Mouse (Mus musculus): ENCODE data around the gene Ncaph. TPM values are rescaled to one million over a fixed set of nuclear protein-coding genes. Genes with fewer than 3 reads are reported as not detected.
"Not testable (repeated sequence)": the region's sequence is repeated elsewhere in the genome, so short reads cannot be mapped to it uniquely, and the experiment has no call there.

Ncaph gene
- polyA plus RNA-seq, 1 experiment = 2.9 TPM

DNA sequence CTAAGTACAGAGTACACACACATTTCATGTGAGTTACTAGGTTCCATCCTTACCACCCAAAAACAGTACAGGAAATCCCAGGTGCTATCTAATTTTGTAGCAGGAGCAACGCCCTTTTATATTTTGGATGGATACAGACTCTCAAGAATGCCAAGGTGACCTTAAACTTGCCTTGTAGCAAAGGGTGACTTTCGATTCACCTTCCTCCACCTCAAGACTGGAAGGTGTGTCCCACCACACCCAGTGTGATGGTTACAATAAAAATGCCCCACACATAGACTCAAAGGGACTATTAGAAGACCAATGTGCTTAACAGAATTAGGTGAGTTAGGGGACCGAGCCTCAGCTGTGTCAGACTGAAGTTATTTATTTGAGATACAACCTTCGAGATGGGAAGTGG is 24.8 kb downstream of the Ncaph start:
- no peaks in the 10 kb centered on the region for H3K4me1 ChIP-seq (ENCODE audit: control insufficient read depth, insufficient read depth, low read length)
- WGBS = 93% methylated on average over 4 of the region's 4 CpGs
- H3K4me3 ChIP-seq (replicated peaks; ENCODE audit: extremely low read depth, low read depth, low read length) = no peak overlapping the region
- no peak for DNase-seq
- TF ChIP-seq CTCF (IDR thresholded peaks at IDR 0.05; ENCODE audit: insufficient read depth, low read length) (no peak), POLR2A (IDR thresholded peaks at IDR 0.05; ENCODE audit: borderline replicate concordance, extremely low read depth, low read depth, low read length) (no peak)

DNA sequence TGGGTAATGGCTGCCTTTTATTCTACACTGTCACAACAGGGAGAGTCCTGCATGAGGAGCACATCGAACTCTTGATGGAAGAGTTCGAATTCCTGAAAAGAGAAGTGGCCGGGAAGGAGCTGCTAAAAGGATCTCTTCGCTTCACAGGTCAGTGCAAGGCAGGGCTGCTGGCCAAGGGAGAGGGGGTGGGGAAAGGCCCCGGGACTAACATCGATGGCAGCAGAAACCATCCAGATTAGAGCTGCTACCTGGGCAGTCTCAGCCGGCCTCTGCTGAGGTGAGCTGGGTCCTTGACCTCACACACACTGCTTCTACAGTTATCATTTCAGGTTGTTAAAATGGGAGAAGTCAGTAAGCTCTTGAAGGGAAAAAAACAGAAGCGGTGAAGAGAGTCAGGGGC is 41.8 kb downstream of the Ncaph start:
- H3K4me3 ChIP-seq (replicated peaks; ENCODE audit: extremely low read depth, low read depth, low read length) = no peak overlapping the region
- 63% methylated on average over 8 of the region's 8 CpGs for WGBS
- H3K4me1 ChIP-seq (ENCODE audit: control insufficient read depth, insufficient read depth, low read length) = no peaks in the 10 kb centered on the region
- no peak for DNase-seq
- TF ChIP-seq POLR2A (IDR thresholded peaks at IDR 0.05; ENCODE audit: borderline replicate concordance, extremely low read depth, low read depth, low read length) = no peak
- TF ChIP-seq CTCF (IDR thresholded peaks at IDR 0.05; ENCODE audit: insufficient read depth, low read length) = no peak

GRCm38 (mm10) chr2:127090151-127090550 is 43.6 kb downstream of the Ncaph start:
- not testable (repeated sequence) for H3K4me3 ChIP-seq (replicated peaks; ENCODE audit: extremely low read depth, low read depth, low read length); H3K4me1 ChIP-seq (ENCODE audit: control insufficient read depth, insufficient read depth, low read length); DNase-seq

DNA sequence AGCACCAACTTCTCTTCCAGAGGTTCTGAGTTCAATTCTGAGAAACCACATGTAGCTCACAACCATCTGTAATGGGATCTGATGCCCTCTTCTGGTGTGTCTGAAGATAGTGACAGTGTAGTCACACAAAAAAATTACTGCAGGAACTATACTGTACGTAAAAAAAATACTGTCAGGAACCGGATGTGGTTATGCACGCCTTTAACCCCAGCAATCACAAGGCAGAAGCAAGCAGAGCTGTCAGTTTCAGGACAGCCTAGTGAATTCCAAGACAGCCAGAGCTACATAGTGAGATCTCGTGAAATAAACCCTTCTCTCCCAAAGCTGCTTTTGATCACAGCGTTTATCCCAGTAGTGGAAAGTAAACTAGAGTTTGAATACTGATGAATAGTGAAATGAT is 47.5 kb downstream of the Ncaph start:
- WGBS = 75% methylated on average over 5 of the region's 5 CpGs
- H3K4me1 ChIP-seq (ENCODE audit: control insufficient read depth, insufficient read depth, low read length) = no peaks in the 10 kb centered on the region
- TF ChIP-seq POLR2A (IDR thresholded peaks at IDR 0.05; ENCODE audit: borderline replicate concordance, extremely low read depth, low read depth, low read length) = no peak
- no peak for TF ChIP-seq CTCF (IDR thresholded peaks at IDR 0.05; ENCODE audit: insufficient read depth, low read length)
- no peak for DNase-seq
- H3K4me3 ChIP-seq (replicated peaks; ENCODE audit: extremely low read depth, low read depth, low read length) = no peak overlapping the region

- no peak overlapping the region for H3K4me3 ChIP-seq (replicated peaks; ENCODE audit: extremely low read depth, low read depth, low read length)
- 85% methylated on average over 11 of the region's 11 CpGs for WGBS
- no peak for DNase-seq
- no peaks in the 10 kb centered on the region for H3K4me1 ChIP-seq (ENCODE audit: control insufficient read depth, insufficient read depth, low read length)
- TF ChIP-seq POLR2A (IDR thresholded peaks at IDR 0.05; ENCODE audit: borderline replicate concordance, extremely low read depth, low read depth, low read length) = no peak
- no peak for TF ChIP-seq CTCF (IDR thresholded peaks at IDR 0.05; ENCODE audit: insufficient read depth, low read length)
Observed at GRCm38 (mm10) chr2:127080591-127081218, 53.0 kb downstream of the Ncaph start.

DNA sequence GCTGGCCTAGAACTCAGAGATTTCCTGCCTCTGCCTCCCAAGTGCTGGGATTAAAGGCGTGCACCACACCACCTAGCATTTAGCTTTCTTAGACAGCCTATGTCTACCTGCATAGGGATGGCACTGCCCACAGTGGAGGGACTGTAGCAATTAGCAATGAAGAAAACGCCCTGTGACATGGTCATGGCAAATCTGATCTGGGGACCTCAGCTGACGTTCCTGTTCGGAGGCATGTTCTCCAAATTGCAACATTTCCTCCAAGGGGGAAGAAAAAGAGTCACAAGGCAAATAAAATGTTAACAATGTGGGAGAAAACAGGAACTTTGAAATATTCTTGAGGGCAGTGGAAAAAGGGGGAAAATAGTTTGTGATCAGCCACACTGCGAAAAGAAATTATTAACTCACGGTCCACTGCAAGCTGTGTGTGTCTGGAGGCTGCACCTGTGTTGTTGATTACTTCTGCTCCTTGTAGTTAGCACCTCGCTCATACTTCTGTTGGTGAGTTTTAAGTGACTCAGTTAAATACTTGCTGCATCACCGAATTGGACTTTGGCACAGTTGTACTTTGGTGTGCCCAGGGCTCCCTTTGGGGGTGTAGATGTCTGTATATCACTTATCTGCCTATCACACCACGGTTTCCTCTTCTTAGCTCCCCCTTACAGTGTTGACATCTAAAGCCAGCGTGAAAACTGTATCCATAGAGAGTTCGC is 53.7 kb downstream of the Ncaph start:
- WGBS = 86% methylated on average over 11 of the region's 11 CpGs
- TF ChIP-seq POLR2A (IDR thresholded peaks at IDR 0.05; ENCODE audit: borderline replicate concordance, extremely low read depth, low read depth, low read length) (no peak), CTCF (IDR thresholded peaks at IDR 0.05; ENCODE audit: insufficient read depth, low read length) (no peak)
- no peak overlapping the region for H3K4me3 ChIP-seq (replicated peaks; ENCODE audit: extremely low read depth, low read depth, low read length)

DNA sequence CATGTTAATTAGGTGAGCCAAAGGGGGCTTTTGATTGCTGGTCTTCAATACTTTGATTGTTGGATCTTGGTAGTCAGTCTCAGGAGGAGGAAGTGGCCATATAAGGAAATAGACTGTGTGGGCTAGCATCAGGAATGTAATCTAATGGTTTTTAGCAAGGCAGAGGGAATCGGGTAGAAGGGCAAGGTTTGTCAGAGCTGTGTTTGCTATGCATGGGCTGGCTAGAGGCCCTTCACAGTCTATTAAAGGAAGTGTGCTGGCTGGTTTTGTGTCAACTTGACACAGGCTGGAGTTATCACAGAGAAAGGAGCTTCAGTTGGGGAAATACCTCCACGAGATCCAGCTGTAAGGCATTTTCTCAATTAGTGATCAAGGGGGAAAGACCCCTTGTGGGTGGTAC is 54.7 kb downstream of the Ncaph start:
- not testable (repeated sequence) for H3K4me1 ChIP-seq (ENCODE audit: control insufficient read depth, insufficient read depth, low read length); H3K4me3 ChIP-seq (replicated peaks; ENCODE audit: extremely low read depth, low read depth, low read length); DNase-seq
- WGBS = 38% methylated on average over 2 of the region's 2 CpGs

More for the DNA sequence above, 53.7 kb downstream of the Ncaph start:
- H3K4me1 ChIP-seq (ENCODE audit: control insufficient read depth, insufficient read depth, low read length) = no peaks in the 10 kb centered on the region
- no peak for DNase-seq

DNA sequence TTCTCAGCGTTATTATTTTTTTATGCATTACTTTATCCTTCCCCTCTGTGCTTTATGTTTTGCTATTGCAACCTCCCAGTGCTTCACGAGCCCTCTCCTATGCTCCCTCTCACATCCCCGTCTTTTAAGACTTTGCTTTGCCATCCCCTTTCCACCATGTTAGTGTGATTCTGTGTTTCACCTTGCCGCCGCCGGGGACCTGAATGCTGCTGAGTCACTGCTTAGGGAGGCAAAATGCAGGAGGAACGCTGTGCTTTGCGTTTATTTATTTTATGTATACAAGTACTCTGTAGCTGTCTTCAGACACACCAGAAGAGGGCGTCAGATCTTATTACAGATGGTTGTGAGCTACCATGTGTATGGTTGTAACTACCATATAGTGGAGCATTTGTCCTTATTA is 56.1 kb downstream of the Ncaph start:
- Histone ChIP-seq H3K4me1 (ENCODE audit: control insufficient read depth, insufficient read depth, low read length) (no peaks in the 10 kb centered on the region), H3K4me3 (replicated peaks; ENCODE audit: extremely low read depth, low read depth, low read length) (no peak overlapping the region)
- 77% methylated on average over 9 of the region's 9 CpGs for WGBS
- no peak for DNase-seq
- no peak for TF ChIP-seq POLR2A (IDR thresholded peaks at IDR 0.05; ENCODE audit: borderline replicate concordance, extremely low read depth, low read depth, low read length)
- no peak for TF ChIP-seq CTCF (IDR thresholded peaks at IDR 0.05; ENCODE audit: insufficient read depth, low read length)

DNA sequence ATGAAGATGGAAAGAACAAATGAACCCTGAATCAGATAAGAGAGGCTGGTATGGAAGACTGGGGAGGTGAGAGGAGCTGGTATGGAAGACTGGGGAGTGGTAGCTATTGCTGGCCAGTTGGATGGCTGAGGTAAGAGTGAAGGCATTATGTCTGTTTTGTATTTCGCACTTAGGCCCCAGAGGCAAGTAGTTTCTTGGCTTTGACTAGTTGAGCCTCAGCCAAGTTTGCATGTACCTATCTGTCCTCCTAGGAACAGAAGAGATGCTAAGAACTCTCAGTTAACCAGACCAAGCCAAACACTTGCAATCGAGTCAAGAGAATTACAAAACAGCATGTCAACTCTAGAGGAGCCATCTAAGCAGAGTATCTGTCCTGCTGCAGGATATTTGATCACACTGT is 59.6 kb downstream of the Ncaph start:
- Histone ChIP-seq H3K4me3 (replicated peaks; ENCODE audit: extremely low read depth, low read depth, low read length) (no peak overlapping the region), H3K4me1 (ENCODE audit: control insufficient read depth, insufficient read depth, low read length) (peaks cover 8% of the 10 kb centered on the region)
- TF ChIP-seq CTCF (IDR thresholded peaks at IDR 0.05; ENCODE audit: insufficient read depth, low read length) = no peak
- no peak for TF ChIP-seq POLR2A (IDR thresholded peaks at IDR 0.05; ENCODE audit: borderline replicate concordance, extremely low read depth, low read depth, low read length)
- DNase-seq = no peak
- 78% methylated on average over 2 of the region's 2 CpGs for WGBS

GRCm38 (mm10) chr2:127070879-127071278 is 62.9 kb downstream of the Ncaph start:
- H3K4me3 ChIP-seq (replicated peaks; ENCODE audit: extremely low read depth, low read depth, low read length) = peak overlapping the region; percentile 75
- WGBS = 6% methylated on average over 9 of the region's 9 CpGs
- no peak for DNase-seq
- peaks cover 8% of the 10 kb centered on the region for H3K4me1 ChIP-seq (ENCODE audit: control insufficient read depth, insufficient read depth, low read length)
- TF ChIP-seq POLR2A (IDR thresholded peaks at IDR 0.05; ENCODE audit: borderline replicate concordance, extremely low read depth, low read depth, low read length) (no peak), CTCF (IDR thresholded peaks at IDR 0.05; ENCODE audit: insufficient read depth, low read length) (no peak)

Data from lung, adult 2 months (tissue).